Mouse (Mus musculus) CH12.LX (cell line): ENCODE data around the gene Ascc1. TPM values are rescaled to one million over a fixed set of nuclear protein-coding genes. Genes with fewer than 3 reads are reported as not detected.

Experiments used
- DNase-seq: peaks from one replicate; pipeline ENCODE4 v3.0.0-alpha.2; 2013; ENCODE audit errors: extremely low read depth
- H3K27ac ChIP-seq: 2 replicates; pipeline ENCODE4 v1.5.1; 2012; ENCODE audit warnings: low read depth, mild to moderate bottlenecking, control low read depth, moderate library complexity; ENCODE audit not compliant: insufficient read depth
- H3K27me3 ChIP-seq: replicated peaks from 2 replicates; pipeline ENCODE3; 2012; ENCODE audit warnings: inconsistent platforms
- H3K36me3 ChIP-seq, 2 experiments: replicated peaks in 1 of 2; 2 replicates each; pipeline versions ENCODE3 to v1.6.1; 2012; ENCODE audit warnings: inconsistent platforms in 1 of 2, low read length in 1 of 2, mild to moderate bottlenecking in 1 of 2, mixed read lengths in 1 of 2, moderate library complexity in 1 of 2; ENCODE audit not compliant: control insufficient read depth in 1 of 2, insufficient read depth in 1 of 2
- H3K4me1 ChIP-seq, 2 experiments: 2 replicates each; pipeline ENCODE4 v1.6.1; 2012; ENCODE audit warnings: inconsistent platforms in 1 of 2, moderate library complexity in 1 of 2; ENCODE audit not compliant: insufficient read depth in 2 of 2, control insufficient read depth in 1 of 2
- H3K4me2 ChIP-seq: 2 replicates; pipeline ENCODE4 v1.6.1; 2012; ENCODE audit warnings: low read depth, mild to moderate bottlenecking, control low read depth; ENCODE audit not compliant: poor library complexity, insufficient read depth, severe bottlenecking
- H3K4me3 ChIP-seq, 3 experiments: fragments of 150-350 bp in 1 of 3; sonication (generic) in 1 of 3; replicated peaks in 1 of 3; 2 replicates each; pipeline versions ENCODE3 to v1.5.1; 2011 to 2012; ENCODE audit warnings: low read depth in 2 of 3, low read length in 2 of 3, mild to moderate bottlenecking in 2 of 3, moderate library complexity in 2 of 3, control low read depth in 1 of 3, improper control_type of control experiment in 1 of 3, inconsistent platforms in 1 of 3, mixed read lengths in 1 of 3; ENCODE audit not compliant: poor library complexity in 1 of 3
- H3K79me2 ChIP-seq: replicated peaks from 2 replicates; pipeline ENCODE4 v1.6.1; 2012; ENCODE audit warnings: mild to moderate bottlenecking, moderate library complexity; ENCODE audit not compliant: control insufficient read depth, poor library complexity, insufficient read depth, severe bottlenecking; ENCODE audit errors: extremely low read depth
- H3K9ac ChIP-seq: 2 replicates; pipeline ENCODE4 v1.6.1; 2012; ENCODE audit warnings: low read depth, mild to moderate bottlenecking, control low read depth, moderate library complexity; ENCODE audit not compliant: insufficient read depth
- H3K9me3 ChIP-seq: replicated peaks from 2 replicates; pipeline ENCODE3; 2012; ENCODE audit warnings: low read length, inconsistent platforms, mixed read lengths
- BHLHE40 ChIP-seq: IDR thresholded peaks from 2 replicates; pipeline ENCODE4 v1.6.1; 2011; ENCODE audit warnings: mild to moderate bottlenecking, low read depth, low read length, improper control_type of control experiment
- CHD1 ChIP-seq: IDR thresholded peaks from 2 replicates; pipeline ENCODE4 v1.6.1; 2012; ENCODE audit warnings: low read depth, low read length, improper control_type of control experiment, inconsistent platforms
- CHD2 ChIP-seq: IDR thresholded peaks from 2 replicates; pipeline ENCODE4 v1.6.1; 2011; ENCODE audit warnings: low read length, improper control_type of control experiment
- CTCF ChIP-seq, 2 experiments: IDR thresholded peaks in 1 of 2; conservative IDR thresholded peaks in 1 of 2; 2 replicates each; pipeline ENCODE4 v1.5.1; 2011 to 2012; ENCODE audit warnings: low read depth in 2 of 2, low read length in 2 of 2, improper control_type of control experiment in 1 of 2, inconsistent platforms in 1 of 2, mild to moderate bottlenecking in 1 of 2, moderate library complexity in 1 of 2
- E2F4 ChIP-seq: IDR thresholded peaks from 2 replicates; pipeline ENCODE4 v1.6.1; 2011; ENCODE audit warnings: low read depth, low read length, improper control_type of control experiment; ENCODE audit not compliant: insufficient replicate concordance
- EP300 ChIP-seq: IDR thresholded peaks from 2 replicates; pipeline ENCODE4 v1.6.1; 2011; ENCODE audit warnings: low read length, improper control_type of control experiment
- GABPA ChIP-seq: IDR thresholded peaks from 2 replicates; pipeline ENCODE4 v1.6.1; 2012; ENCODE audit warnings: low read depth, low read length, improper control_type of control experiment, inconsistent platforms; ENCODE audit not compliant: insufficient replicate concordance
- IRF4 ChIP-seq: IDR thresholded peaks from 2 replicates; pipeline ENCODE4 v1.6.1; 2014; ENCODE audit warnings: low read depth, mild to moderate bottlenecking, inconsistent platforms, low read length, improper control_type of control experiment
- JUN ChIP-seq: IDR thresholded peaks from 2 replicates; pipeline ENCODE4 v1.6.1; 2011; ENCODE audit warnings: low read depth, mild to moderate bottlenecking, low read length, improper control_type of control experiment, moderate library complexity; ENCODE audit not compliant: insufficient read depth
- KAT2A ChIP-seq: IDR thresholded peaks from 2 replicates; pipeline ENCODE4 v1.6.1; 2012; ENCODE audit warnings: low read length, improper control_type of control experiment, inconsistent platforms; ENCODE audit not compliant: insufficient replicate concordance
- MAFK ChIP-seq: IDR thresholded peaks from 2 replicates; pipeline ENCODE4 v1.6.1; 2011; ENCODE audit warnings: low read length, improper control_type of control experiment; ENCODE audit not compliant: insufficient replicate concordance
- MAZ ChIP-seq: IDR thresholded peaks from 2 replicates; pipeline ENCODE4 v1.6.1; 2012; ENCODE audit warnings: low read depth, mild to moderate bottlenecking, inconsistent platforms, low read length, improper control_type of control experiment, moderate library complexity
- MEF2A ChIP-seq: IDR thresholded peaks from 2 replicates; pipeline ENCODE4 v1.6.1; 2014; ENCODE audit warnings: low read depth, mild to moderate bottlenecking, inconsistent platforms, low read length, improper control_type of control experiment, borderline replicate concordance
- MXI1 ChIP-seq: IDR thresholded peaks from 2 replicates; pipeline ENCODE4 v1.6.1; 2011; ENCODE audit warnings: mild to moderate bottlenecking, low read depth, low read length, improper control_type of control experiment
- MYC ChIP-seq: IDR thresholded peaks from 2 replicates; pipeline ENCODE4 v1.6.1; 2011; ENCODE audit warnings: low read depth, mild to moderate bottlenecking, improper control_type of control experiment, low read length
- NELFE ChIP-seq: IDR thresholded peaks from 2 replicates; pipeline ENCODE4 v1.6.1; 2011; ENCODE audit warnings: low read depth, low read length, improper control_type of control experiment
- PAX5 ChIP-seq: IDR thresholded peaks from 2 replicates; pipeline ENCODE4 v1.6.1; 2012; ENCODE audit warnings: low read length, inconsistent platforms, mixed read lengths
- POLR2A ChIP-seq: IDR thresholded peaks from 2 replicates; pipeline ENCODE4 v1.6.1; 2011; ENCODE audit warnings: low read depth, mild to moderate bottlenecking, improper control_type of control experiment, low read length
- POLR2AphosphoS2 ChIP-seq: IDR thresholded peaks from 2 replicates; pipeline ENCODE4 v1.6.1; 2011; ENCODE audit warnings: low read depth, low read length, improper control_type of control experiment
- SIN3A ChIP-seq: IDR thresholded peaks from 2 replicates; pipeline ENCODE4 v1.6.1; 2012; ENCODE audit warnings: low read length, improper control_type of control experiment, inconsistent platforms
- SMC3 ChIP-seq: IDR thresholded peaks from 2 replicates; pipeline ENCODE4 v1.6.1; 2011; ENCODE audit warnings: low read depth, low read length, improper control_type of control experiment
- TBP ChIP-seq: conservative IDR thresholded peaks from 2 replicates; pipeline ENCODE4 v1.6.1; 2011; ENCODE audit warnings: low read depth, low read length, improper control_type of control experiment
- TCF12 ChIP-seq: IDR thresholded peaks from 2 replicates; pipeline ENCODE4 v1.6.1; 2014; ENCODE audit warnings: low read depth, mild to moderate bottlenecking, inconsistent platforms, low read length, improper control_type of control experiment
- USF1 ChIP-seq: IDR thresholded peaks from 2 replicates; pipeline ENCODE4 v1.6.1; 2014; ENCODE audit warnings: low read depth, mild to moderate bottlenecking, inconsistent platforms, low read length, improper control_type of control experiment
- ZKSCAN1 ChIP-seq: IDR thresholded peaks from 2 replicates; pipeline ENCODE4 v1.6.1; 2012; ENCODE audit warnings: low read depth, inconsistent platforms, low read length, improper control_type of control experiment, borderline replicate concordance
- ZMIZ1 ChIP-seq: IDR thresholded peaks from 2 replicates; pipeline ENCODE4 v1.6.1; 2012; ENCODE audit warnings: low read depth, mild to moderate bottlenecking, inconsistent platforms, low read length, improper control_type of control experiment
- ZNF384 ChIP-seq: IDR thresholded peaks from 2 replicates; pipeline ENCODE4 v1.6.1; 2012; ENCODE audit warnings: low read depth, low read length, improper control_type of control experiment, inconsistent platforms
- dilution Hi-C: fragments of 300-500 bp; cut with MboI; formaldehyde crosslinking; loops from 2 replicates; pipeline ENCODE4 v1.14.3; 2020; ENCODE audit warnings: low sequenced_read_pairs; ENCODE audit not compliant: extremely low pct_unique_long_range_greater_than_20kb, extremely low pct_ligation_motif_present
- in situ Hi-C: fragments of 300-500 bp; cut with MboI; formaldehyde crosslinking; loops from 3 replicates; pipeline ENCODE4 v1.14.3; 2019; ENCODE audit warnings: low sequenced_read_pairs, low pct_ligation_motif_present, low pct_unique_long_range_greater_than_20kb, mixed read lengths
- polyA plus RNA-seq: library from polyadenylated mRNA; unstranded; fragments of >175 nt; gene quantifications from 2 replicates; pipeline ENCODE4 v1.2.1, GENCODE M21; 2012; ENCODE audit warnings: low read depth; ENCODE audit not compliant: insufficient read length
- total RNA-seq, 2 experiments: library from RNA; depleted of rRNA; stranded (reverse); fragments of 300-350 nt in 1 of 2; fragments of >200 nt in 1 of 2; gene quantifications; 2 replicates each; pipeline ENCODE4 v1.2.3; 2012 to 2014

Ascc1 gene
- total and polyA plus RNA-seq, 3 experiments: 20.1 to 25.5 (median 25.4) TPM

DNA sequence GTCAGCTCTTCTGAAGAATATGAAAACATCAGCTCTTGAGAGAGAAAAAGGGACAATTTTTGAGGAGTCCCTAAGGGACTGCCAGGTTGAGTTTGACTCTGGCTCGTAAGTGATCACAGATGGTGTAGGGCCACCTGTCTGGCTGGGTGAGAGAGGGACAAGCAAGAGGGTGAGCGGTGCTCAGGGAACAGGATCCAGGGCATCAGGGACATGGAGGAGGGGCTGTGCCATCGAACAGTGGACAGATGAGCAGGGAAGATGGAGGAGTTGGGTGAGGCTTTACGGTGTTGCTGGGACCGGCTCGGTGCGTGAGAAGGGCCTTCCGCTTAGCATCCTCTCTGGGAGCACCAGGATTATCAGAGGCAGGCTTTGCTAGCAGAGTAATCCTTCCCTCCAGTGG is 106.7 kb downstream of the Ascc1 start:
- Histone ChIP-seq H3K4me2 (no peak overlapping the region), H3K9me3 (peaks cover 10% of the 10 kb centered on the region), H3K9ac (no peak overlapping the region), H3K79me2 (no peaks in the 10 kb centered on the region), H3K36me3 (peaks cover 0 to 4% of the 10 kb centered on the region in 2 experiments), H3K4me1 (no peaks in the 10 kb centered on the region), H3K27me3 (peaks cover 9% of the 10 kb centered on the region), H3K4me3 (no peak overlapping the region), H3K27ac (no peak overlapping the region)
- no peak for DNase-seq
- in situ Hi-C loops (no loop called here), dilution Hi-C loops (no loop called here)
- TF ChIP-seq IRF4: no peak
- no peak for TF ChIP-seq EP300
- TF ChIP-seq POLR2A: no peak
- TF ChIP-seq CTCF (conservative IDR thresholded peaks at IDR 0.05 in 1 of 2, IDR thresholded peaks at IDR 0.05 in 1 of 2; ENCODE audit: low read depth in 2 of 2, low read length in 2 of 2): no peak
- no peak for TF ChIP-seq ZNF384
- no peak for TF ChIP-seq SIN3A
- TF ChIP-seq MAZ: no peak
- no peak for TF ChIP-seq CHD1
- no peak for TF ChIP-seq NELFE

- Histone ChIP-seq H3K36me3 (peaks cover 0 to 4% of the 10 kb centered on the region in 2 experiments), H3K9ac (no peak overlapping the region), H3K27me3 (peaks cover 9% of the 10 kb centered on the region)
- TF ChIP-seq ZMIZ1 (no peak), POLR2A (no peak), NELFE (no peak), PAX5 (no peak), TBP (no peak), E2F4 (no peak), SMC3 (no peak), BHLHE40 (no peak), MYC (no peak)
- TF ChIP-seq, all 38 proteins: peak for 0
- H3K4me3 ChIP-seq: no peak overlapping the region
- no peak overlapping the region for H3K27ac ChIP-seq
- H3K4me2 ChIP-seq: no peak overlapping the region
- dilution Hi-C loops: no loop called here
- no peak for DNase-seq
- H3K79me2 ChIP-seq: no peaks in the 10 kb centered on the region
- in situ Hi-C loops: no loop called here
- no peaks in the 10 kb centered on the region for H3K4me1 ChIP-seq
- H3K9me3 ChIP-seq: peaks cover 10% of the 10 kb centered on the region
Measured at GRCm38 (mm10) chr10:60109989-60110388, 107.4 kb downstream of the Ascc1 start.

- in situ Hi-C loops (no loop called here), dilution Hi-C loops (no loop called here)
- no peaks in the 10 kb centered on the region for H3K79me2 ChIP-seq
- H3K4me3 ChIP-seq: no peak overlapping the region
- no peak overlapping the region for H3K9ac ChIP-seq
- DNase-seq: no peak
- H3K4me1 ChIP-seq: no peaks in the 10 kb centered on the region
- H3K36me3 ChIP-seq: peaks cover 0 to 4% of the 10 kb centered on the region in 2 experiments
- no peak overlapping the region for H3K27ac ChIP-seq
- H3K27me3 ChIP-seq: peaks cover 9% of the 10 kb centered on the region
- H3K9me3 ChIP-seq: peaks cover 10% of the 10 kb centered on the region
- H3K4me2 ChIP-seq: no peak overlapping the region
- no peak for TF ChIP-seq ZKSCAN1
- no peak for TF ChIP-seq USF1
- TF ChIP-seq MEF2A: no peak
- no peak for TF ChIP-seq SIN3A
- TF ChIP-seq CHD2: no peak
- no peak for TF ChIP-seq TBP
- TF ChIP-seq JUN: no peak
- TF ChIP-seq MAFK: no peak
- no peak for TF ChIP-seq PAX5
- no peak for TF ChIP-seq CTCF (conservative IDR thresholded peaks at IDR 0.05 in 1 of 2, IDR thresholded peaks at IDR 0.05 in 1 of 2; ENCODE audit: low read depth in 2 of 2, low read length in 2 of 2)
- TF ChIP-seq POLR2AphosphoS2: no peak
- no peak for TF ChIP-seq KAT2A
- no peak for TF ChIP-seq ZMIZ1
- TF ChIP-seq MXI1: no peak
- no peak for TF ChIP-seq TCF12
- TF ChIP-seq ZNF384: no peak
- no peak for TF ChIP-seq GABPA
Measured at GRCm38 (mm10) chr10:60110908-60111475, 108.4 kb downstream of the Ascc1 start.
